Mouse (Mus musculus): ENCODE data around the gene Grip1. TPM values are rescaled to one million over a fixed set of nuclear protein-coding genes. Genes with fewer than 3 reads are reported as not detected.

The Grip1 gene
- total and polyA plus RNA-seq, 3 experiments: 0.31 to 0.45 (median 0.42) TPM

GRCm38 (mm10) chr10:119525730-119526129 lies 72.1 kb downstream of the Grip1 start:
- H3K9ac ChIP-seq (ENCODE audit: low read depth, low read length): no peak overlapping the region
- WGBS: 79% methylated on average over 3 of the region's 3 CpGs
- no peaks in the 10 kb centered on the region for H3K27me3 ChIP-seq (ENCODE audit: control insufficient read depth, insufficient read depth, low read length)
- no peaks in the 10 kb centered on the region for H3K79me2 ChIP-seq (replicated peaks; ENCODE audit: control insufficient read depth, insufficient read depth, low read length)
- no peaks in the 10 kb centered on the region for H3K36me3 ChIP-seq (ENCODE audit: control insufficient read depth, insufficient read depth, low read length)
- no peaks in the 10 kb centered on the region for H3K4me1 ChIP-seq (ENCODE audit: control insufficient read depth, insufficient read depth, low read length)
- no peak for DNase-seq
- TF ChIP-seq EP300 (IDR thresholded peaks at IDR 0.05; ENCODE audit: insufficient read depth, low read depth, low read length): no peak
- no peak for TF ChIP-seq POLR2A (IDR thresholded peaks at IDR 0.05; ENCODE audit: insufficient read depth, low read depth, low read length)
- TF ChIP-seq CTCF (IDR thresholded peaks at IDR 0.05): no peak
- no peak overlapping the region for H3K4me3 ChIP-seq
- H3K27ac ChIP-seq: no peak overlapping the region
- intact Hi-C loops (cut with DNase I): no loop called here

GRCm38 (mm10) chr10:119534852-119535251 lies 81.2 kb downstream of the Grip1 start:
- no peak overlapping the region for H3K27ac ChIP-seq
- H3K36me3 ChIP-seq (ENCODE audit: control insufficient read depth, insufficient read depth, low read length): no peaks in the 10 kb centered on the region
- H3K27me3 ChIP-seq (ENCODE audit: control insufficient read depth, insufficient read depth, low read length): no peaks in the 10 kb centered on the region
- H3K79me2 ChIP-seq (replicated peaks; ENCODE audit: control insufficient read depth, insufficient read depth, low read length): no peaks in the 10 kb centered on the region
- WGBS: 57% methylated on average over 4 of the region's 4 CpGs
- H3K4me1 ChIP-seq (ENCODE audit: control insufficient read depth, insufficient read depth, low read length): no peaks in the 10 kb centered on the region
- DNase-seq: no peak
- no peak overlapping the region for H3K9ac ChIP-seq (ENCODE audit: low read depth, low read length)
- H3K4me3 ChIP-seq: no peak overlapping the region
- intact Hi-C loops (cut with DNase I): no loop called here
- no peak for TF ChIP-seq POLR2A (IDR thresholded peaks at IDR 0.05; ENCODE audit: insufficient read depth, low read depth, low read length)

- Histone ChIP-seq H3K4me1 (ENCODE audit: control insufficient read depth, insufficient read depth, low read length) (no peaks in the 10 kb centered on the region), H3K27ac (no peak overlapping the region), H3K79me2 (replicated peaks; ENCODE audit: control insufficient read depth, insufficient read depth, low read length) (no peaks in the 10 kb centered on the region), H3K27me3 (ENCODE audit: control insufficient read depth, insufficient read depth, low read length) (no peaks in the 10 kb centered on the region), H3K4me3 (no peak overlapping the region), H3K9ac (ENCODE audit: low read depth, low read length) (no peak overlapping the region), H3K36me3 (ENCODE audit: control insufficient read depth, insufficient read depth, low read length) (no peaks in the 10 kb centered on the region)
- no peak for TF ChIP-seq POLR2A (IDR thresholded peaks at IDR 0.05; ENCODE audit: insufficient read depth, low read depth, low read length)
- TF ChIP-seq CTCF (IDR thresholded peaks at IDR 0.05): no peak
- no peak for TF ChIP-seq EP300 (IDR thresholded peaks at IDR 0.05; ENCODE audit: insufficient read depth, low read depth, low read length)
- intact Hi-C loops (cut with DNase I): no loop called here
- 82% methylated on average over 4 of the region's 4 CpGs for WGBS
- no peak for DNase-seq
Measured at GRCm38 (mm10) chr10:119541655-119542054, 88.0 kb downstream of the Grip1 start.

GRCm38 (mm10) chr10:119543771-119544170 lies 90.1 kb downstream of the Grip1 start:
- H3K27me3 ChIP-seq (ENCODE audit: control insufficient read depth, insufficient read depth, low read length): no peaks in the 10 kb centered on the region
- WGBS: 69% methylated on average over 7 of the region's 7 CpGs
- no peak overlapping the region for H3K4me3 ChIP-seq
- intact Hi-C loops (cut with DNase I): no loop called here
- DNase-seq: no peak
- H3K9ac ChIP-seq (ENCODE audit: low read depth, low read length): no peak overlapping the region
- H3K36me3 ChIP-seq (ENCODE audit: control insufficient read depth, insufficient read depth, low read length): no peaks in the 10 kb centered on the region
- no peak overlapping the region for H3K27ac ChIP-seq
- no peaks in the 10 kb centered on the region for H3K79me2 ChIP-seq (replicated peaks; ENCODE audit: control insufficient read depth, insufficient read depth, low read length)
- no peak for TF ChIP-seq CTCF (IDR thresholded peaks at IDR 0.05)
- TF ChIP-seq EP300 (IDR thresholded peaks at IDR 0.05; ENCODE audit: insufficient read depth, low read depth, low read length): no peak
- TF ChIP-seq POLR2A (IDR thresholded peaks at IDR 0.05; ENCODE audit: insufficient read depth, low read depth, low read length): no peak
- no peaks in the 10 kb centered on the region for H3K4me1 ChIP-seq (ENCODE audit: control insufficient read depth, insufficient read depth, low read length)

- Histone ChIP-seq H3K4me3 (no peak overlapping the region), H3K79me2 (replicated peaks; ENCODE audit: control insufficient read depth, insufficient read depth, low read length) (no peaks in the 10 kb centered on the region), H3K9ac (ENCODE audit: low read depth, low read length) (no peak overlapping the region), H3K27ac (no peak overlapping the region), H3K36me3 (ENCODE audit: control insufficient read depth, insufficient read depth, low read length) (no peaks in the 10 kb centered on the region), H3K4me1 (ENCODE audit: control insufficient read depth, insufficient read depth, low read length) (no peaks in the 10 kb centered on the region; the same call in 1 of the 2 replicates), H3K27me3 (ENCODE audit: control insufficient read depth, insufficient read depth, low read length) (no peaks in the 10 kb centered on the region)
- no peak for DNase-seq
- intact Hi-C loops (cut with DNase I): no loop called here
- TF ChIP-seq POLR2A (IDR thresholded peaks at IDR 0.05; ENCODE audit: insufficient read depth, low read depth, low read length): no peak
- TF ChIP-seq CTCF (IDR thresholded peaks at IDR 0.05): no peak
- no peak for TF ChIP-seq EP300 (IDR thresholded peaks at IDR 0.05; ENCODE audit: insufficient read depth, low read depth, low read length)
- WGBS: 72% methylated on average over 9 of the region's 9 CpGs
Measured at GRCm38 (mm10) chr10:119544743-119545142, 91.1 kb downstream of the Grip1 start.

GRCm38 (mm10) chr10:119547875-119548274 lies 94.2 kb downstream of the Grip1 start:
- Histone ChIP-seq H3K36me3 (ENCODE audit: control insufficient read depth, insufficient read depth, low read length) (no peaks in the 10 kb centered on the region), H3K79me2 (replicated peaks; ENCODE audit: control insufficient read depth, insufficient read depth, low read length) (no peaks in the 10 kb centered on the region), H3K9ac (ENCODE audit: low read depth, low read length) (no peak overlapping the region), H3K4me1 (ENCODE audit: control insufficient read depth, insufficient read depth, low read length) (no peaks in the 10 kb centered on the region; the same call in 1 of the 2 replicates), H3K27me3 (ENCODE audit: control insufficient read depth, insufficient read depth, low read length) (no peaks in the 10 kb centered on the region), H3K27ac (no peak overlapping the region), H3K4me3 (no peak overlapping the region)
- 71% methylated on average over 5 of the region's 5 CpGs for WGBS
- no peak for DNase-seq
- intact Hi-C loops (cut with DNase I): no loop called here
- TF ChIP-seq CTCF (IDR thresholded peaks at IDR 0.05): no peak
- no peak for TF ChIP-seq EP300 (IDR thresholded peaks at IDR 0.05; ENCODE audit: insufficient read depth, low read depth, low read length)
- TF ChIP-seq POLR2A (IDR thresholded peaks at IDR 0.05; ENCODE audit: insufficient read depth, low read depth, low read length): no peak
